Mouse (Mus musculus) brown adipose tissue, adult 24 weeks (tissue): Measurements from ENCODE around the gene Tmem62. TPM values are rescaled to one million over a fixed set of nuclear protein-coding genes. Genes with fewer than 3 reads are reported as not detected.
"Not testable (repeated sequence)": the region's sequence is repeated elsewhere in the genome, so short reads cannot be mapped to it uniquely, and the experiment has no call there.

Source experiments
- H3K27ac ChIP-seq: fragments of 200-500 bp; replicated peaks from 2 replicates; pipeline ENCODE4 v1.5.1; 2012; ENCODE audit warnings: low read depth, mild to moderate bottlenecking, low read length
- H3K4me1 ChIP-seq: fragments of 200-500 bp; 2 replicates; pipeline ENCODE4 v1.6.1; 2012; ENCODE audit warnings: low read length, mixed read lengths; ENCODE audit not compliant: control insufficient read depth, insufficient read depth, insufficient read length
- H3K4me3 ChIP-seq: fragments of 200-500 bp; 2 replicates; pipeline ENCODE4 v1.5.1; 2012; ENCODE audit warnings: low read depth, mild to moderate bottlenecking, low read length, moderate library complexity; ENCODE audit not compliant: insufficient read depth
- polyA plus RNA-seq: library from polyadenylated mRNA; stranded (reverse); fragments of >200 nt; gene quantifications from 2 replicates; pipeline ENCODE4 v1.2.4, GENCODE M21; 2012; ENCODE audit not compliant: missing spikeins, insufficient read depth, insufficient read length

The Tmem62 gene
- polyA plus RNA-seq, 1 experiment, result 4.8 TPM

GRCm38 (mm10) chr2:121012676-121013075, 35.9 kb downstream of the Tmem62 start:
- Histone ChIP-seq H3K4me1 (peaks cover 3% of the 10 kb centered on the region; the same call in 1 of the 2 replicates), H3K27ac (no peak overlapping the region), H3K4me3 (no peak overlapping the region)

DNA sequence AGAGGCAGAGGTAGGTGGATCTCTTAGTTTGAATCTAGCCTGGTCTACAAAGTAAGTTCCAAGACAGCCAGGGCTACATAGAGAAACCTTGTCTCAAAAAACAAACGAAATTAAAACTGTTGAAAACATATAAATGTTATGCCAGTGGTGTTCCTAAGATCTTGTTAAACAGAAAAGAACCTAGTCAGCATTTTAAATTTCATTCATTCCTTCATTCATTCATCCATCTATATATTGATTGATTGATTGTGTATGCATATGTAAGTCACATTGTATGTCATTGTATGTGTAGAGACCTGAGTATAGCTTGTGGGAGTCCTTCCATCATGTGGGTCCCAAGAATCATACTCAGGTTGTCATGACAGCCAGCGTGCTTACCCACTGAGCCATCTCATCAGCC, 38.7 kb downstream of the Tmem62 start:
- H3K4me1 ChIP-seq, result no peaks in the 10 kb centered on the region
- H3K4me3 ChIP-seq, result no peak overlapping the region
- no peak overlapping the region for H3K27ac ChIP-seq

DNA sequence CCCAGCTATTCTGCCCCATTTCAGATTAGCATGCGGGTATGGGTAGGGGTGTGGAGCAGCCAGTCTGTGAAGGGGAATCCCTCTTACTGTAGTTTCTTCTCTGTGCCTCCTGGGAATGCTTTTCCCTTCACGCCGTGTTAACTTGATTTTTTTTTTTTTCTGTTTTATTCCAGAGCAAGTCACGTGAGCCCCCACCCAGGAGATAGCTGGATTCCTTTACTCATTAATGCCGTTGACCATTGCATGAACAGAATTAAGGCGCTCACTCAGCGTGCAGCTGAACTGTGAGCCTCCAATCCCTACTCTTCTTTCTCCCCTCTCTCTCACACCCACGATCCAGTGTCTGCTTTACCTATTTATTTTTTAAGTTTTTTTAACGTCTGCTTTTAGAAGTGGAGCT, 39.4 kb downstream of the Tmem62 start:
- no peaks in the 10 kb centered on the region for H3K4me1 ChIP-seq
- no peak overlapping the region for H3K27ac ChIP-seq
- no peak overlapping the region for H3K4me3 ChIP-seq

- no peak overlapping the region for H3K4me3 ChIP-seq
- H3K4me1 ChIP-seq, result no peaks in the 10 kb centered on the region
- H3K27ac ChIP-seq, result no peak overlapping the region
These were observed 40.3 kb downstream of the Tmem62 start for GRCm38 (mm10) chr2:121017151-121017550.

DNA sequence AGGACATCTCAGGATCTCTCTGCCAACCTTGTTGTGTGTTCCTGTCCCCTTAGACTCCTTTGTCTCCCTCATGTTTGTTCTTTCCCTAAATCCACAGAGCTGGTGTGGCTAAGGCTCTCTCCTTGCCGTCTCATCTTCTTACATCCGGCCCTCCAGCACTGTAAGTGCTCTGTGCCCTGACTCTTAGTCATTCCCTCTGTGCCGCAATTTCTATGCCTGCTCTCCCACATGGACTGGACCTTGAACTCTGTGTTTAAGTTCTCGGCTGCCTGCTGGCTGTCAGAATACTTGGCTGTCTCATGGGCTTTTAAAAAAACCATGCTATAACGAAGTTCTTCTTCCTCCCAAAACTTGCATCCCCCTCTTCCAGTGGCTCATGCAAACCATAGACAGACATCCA, 46.1 kb downstream of the Tmem62 start:
- Histone ChIP-seq H3K4me1 (no peaks in the 10 kb centered on the region), H3K27ac (no peak overlapping the region), H3K4me3 (no peak overlapping the region)

DNA sequence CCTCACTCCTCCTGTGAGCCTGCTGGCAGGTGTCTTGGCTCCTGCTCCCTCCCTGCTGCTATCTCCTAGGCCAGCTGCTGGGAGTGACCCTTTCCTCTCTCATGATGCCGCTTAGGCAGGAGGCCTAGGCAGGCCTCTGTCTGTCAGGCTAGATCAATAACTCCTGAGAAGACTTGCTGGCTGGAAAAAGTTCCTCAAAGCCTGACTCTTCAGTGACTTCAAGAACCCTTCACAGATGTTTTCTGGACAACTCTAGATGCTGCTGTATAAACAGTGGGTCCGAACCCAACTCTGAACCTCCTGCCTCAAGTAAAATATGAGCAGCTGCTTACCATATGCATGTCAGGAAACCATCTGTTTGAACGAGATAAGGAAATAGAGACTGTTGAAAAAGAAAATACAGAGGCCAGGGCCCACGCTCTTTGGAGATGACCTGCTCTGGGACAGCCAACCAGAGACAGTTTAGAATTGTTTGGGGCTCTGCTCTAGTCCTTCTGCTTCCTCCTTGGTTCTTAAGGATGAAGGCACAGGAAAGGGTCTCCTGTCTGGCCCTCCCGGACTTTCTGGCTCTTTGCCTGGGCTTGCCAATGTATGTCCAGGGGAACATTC, 60.0 kb downstream of the Tmem62 start, which contains the start of gene Epb42:
Epb42 (minus strand) TSS at position 340 of the 609 bp plus-strand sequence.
- no peaks in the 10 kb centered on the region for H3K4me1 ChIP-seq
- H3K27ac ChIP-seq, result no peak within 1 kb of the TSS
- H3K4me3 ChIP-seq, result no peak within 1 kb of the TSS

GRCm38 (mm10) chr2:121038851-121039250, 62.0 kb downstream of the Tmem62 start:
- H3K4me3 ChIP-seq, H3K4me1 ChIP-seq, H3K27ac ChIP-seq: not testable (repeated sequence)

DNA sequence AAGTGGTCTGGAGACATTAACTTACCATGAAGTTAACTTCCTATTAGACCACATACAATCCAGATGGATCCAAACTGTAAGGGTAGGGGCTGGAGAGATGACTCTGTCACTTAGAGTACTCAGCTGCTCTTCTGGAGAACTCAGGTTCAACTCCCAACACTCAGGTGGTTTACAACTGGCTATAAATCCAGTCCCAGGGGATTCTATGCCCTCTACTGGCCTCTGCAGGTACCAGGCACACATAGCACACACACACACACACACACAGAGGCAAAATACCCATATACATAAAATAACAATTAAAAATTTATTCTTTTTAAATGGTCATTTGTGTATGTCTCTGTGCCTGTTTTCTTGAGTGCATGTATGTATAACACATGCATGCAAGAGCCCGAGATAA, 62.6 kb downstream of the Tmem62 start:
- Histone ChIP-seq H3K4me3 (no peak overlapping the region), H3K4me1 (no peaks in the 10 kb centered on the region), H3K27ac (no peak overlapping the region)

- Histone ChIP-seq H3K4me3 (no peak overlapping the region), H3K4me1 (no peaks in the 10 kb centered on the region), H3K27ac (no peak overlapping the region)
These were observed 64.3 kb downstream of the Tmem62 start for GRCm38 (mm10) chr2:121041098-121041497.

- no peak overlapping the region for H3K27ac ChIP-seq
- H3K4me3 ChIP-seq, result no peak overlapping the region
- no peaks in the 10 kb centered on the region for H3K4me1 ChIP-seq
These were observed 68.8 kb downstream of the Tmem62 start for GRCm38 (mm10) chr2:121045653-121046052.

GRCm38 (mm10) chr2:121052176-121052575, 75.4 kb downstream of the Tmem62 start:
- no peak overlapping the region for H3K4me3 ChIP-seq
- no peak overlapping the region for H3K27ac ChIP-seq
- H3K4me1 ChIP-seq, result no peaks in the 10 kb centered on the region; the same call in 1 of the 2 replicates

DNA sequence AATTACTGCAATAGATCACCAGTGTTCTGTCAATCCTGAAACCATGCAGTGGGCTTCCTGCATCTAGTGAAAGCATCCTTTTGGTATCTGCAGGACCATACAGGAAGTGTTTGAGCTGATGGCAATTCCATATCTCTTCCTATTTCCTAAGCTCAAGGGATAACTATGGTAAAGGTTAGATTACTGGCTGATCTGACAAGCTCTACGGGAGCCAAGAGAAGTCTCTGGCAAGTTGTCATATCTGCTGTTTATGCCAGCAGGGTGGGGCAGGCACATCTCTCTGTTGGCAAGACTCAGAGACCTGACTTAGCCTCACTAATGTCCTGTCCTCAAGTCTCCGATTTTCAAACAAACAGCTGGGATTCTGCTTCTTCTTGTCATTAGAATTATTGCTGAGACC, 77.2 kb downstream of the Tmem62 start:
- H3K27ac ChIP-seq, result no peak overlapping the region
- no peak overlapping the region for H3K4me3 ChIP-seq
- no peaks in the 10 kb centered on the region; the same call in 1 of the 2 replicates for H3K4me1 ChIP-seq

DNA sequence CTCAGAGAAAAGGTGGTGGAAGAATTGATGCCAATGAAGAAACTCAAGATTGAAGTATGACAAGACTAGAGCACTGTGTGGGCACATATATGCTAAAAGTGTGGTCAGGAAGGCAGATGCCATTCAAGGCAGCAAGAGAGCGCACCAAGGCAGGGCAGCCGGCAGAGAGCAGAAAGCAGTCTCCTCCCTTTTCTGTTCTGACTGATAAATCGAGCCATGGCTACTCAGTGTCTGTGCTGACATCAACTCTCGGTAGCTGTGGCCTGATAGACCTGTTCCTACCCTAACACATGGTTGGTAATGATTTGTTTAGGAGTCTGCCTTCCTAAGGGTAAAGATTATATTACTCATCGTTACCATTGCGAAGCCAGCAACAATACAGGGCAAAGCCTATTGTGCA, 79.1 kb downstream of the Tmem62 start:
- H3K4me3 ChIP-seq, result no peak overlapping the region
- H3K4me1 ChIP-seq, result no peaks in the 10 kb centered on the region; the same call in 1 of the 2 replicates
- H3K27ac ChIP-seq, result no peak overlapping the region

Other genes with a start within 250 kb of the Tmem62 start
- 1.3 and 3.3 TPM in 2 replicates for gene Cdan1, start 126.9 kb upstream of the Tmem62 start, polyA plus RNA-seq
- 3.3 and 5.2 TPM in 2 replicates for gene Ttbk2, start 126.4 kb upstream of the Tmem62 start, polyA plus RNA-seq
- gene Ubr1, start 6.3 kb upstream of the Tmem62 start, polyA plus RNA-seq, result 10.5 and 12.3 TPM in 2 replicates
- gene Ccndbp1, start 31.4 kb downstream of the Tmem62 start, polyA plus RNA-seq, result 37.4 and 38.1 TPM in 2 replicates
- not detected in 2 replicates for gene Epb42, start 60.1 kb downstream of the Tmem62 start, polyA plus RNA-seq
- not detected in 2 replicates for gene Tgm5, start 108.8 kb downstream of the Tmem62 start, polyA plus RNA-seq
- not detected in 2 replicates for gene Tgm7, start 132.8 kb downstream of the Tmem62 start, polyA plus RNA-seq
- gene Adal, start 163.4 kb downstream of the Tmem62 start, polyA plus RNA-seq, result 9.3 and 9.5 TPM in 2 replicates
- 4.9 and 5.9 TPM in 2 replicates for gene Lcmt2, start 163.6 kb downstream of the Tmem62 start, polyA plus RNA-seq
- 12.8 and 16.4 TPM in 2 replicates for gene Tubgcp4, start 193.6 kb downstream of the Tmem62 start, polyA plus RNA-seq
- gene Zscan29, start 194.1 kb downstream of the Tmem62 start, polyA plus RNA-seq, result 6.6 and 8.6 TPM in 2 replicates